Mouse (Mus musculus) yolk sac, embryonic 10.5 days (tissue): ENCODE data around the gene Pm20d1.

ENCODE experiments used
- DNase-seq: peaks from one replicate; pipeline ENCODE4 v3.0.0-alpha.2; 2017; ENCODE audit warnings: low spot score

The Pm20d1 gene

GRCm38 (mm10) chr1:131828297-131829126, 31.3 kb downstream of the Pm20d1 start:
- no peak for DNase-seq

GRCm38 (mm10) chr1:131829279-131829678, 32.1 kb downstream of the Pm20d1 start:
- no peak for DNase-seq

GRCm38 (mm10) chr1:131830561-131830960, 33.4 kb downstream of the Pm20d1 start:
- DNase-seq: no peak

GRCm38 (mm10) chr1:131830971-131831641, 33.9 kb downstream of the Pm20d1 start:
- DNase-seq: no peak

- no peak for DNase-seq
These were observed 39.9 kb downstream of the Pm20d1 start for GRCm38 (mm10) chr1:131837035-131837434.

- no peak for DNase-seq
These were observed 41.4 kb downstream of the Pm20d1 start for GRCm38 (mm10) chr1:131838542-131838941.

GRCm38 (mm10) chr1:131839279-131839678, 42.1 kb downstream of the Pm20d1 start:
- no peak for DNase-seq

- no peak for DNase-seq
These were observed 45.0 kb downstream of the Pm20d1 start for GRCm38 (mm10) chr1:131842221-131842620.

- no peak for DNase-seq
These were observed 46.6 kb downstream of the Pm20d1 start for GRCm38 (mm10) chr1:131843758-131844157.

- DNase-seq: peak; percentile 6
These were observed 47.7 kb downstream of the Pm20d1 start for GRCm38 (mm10) chr1:131844883-131845282.

- no peak for DNase-seq
These were observed 49.1 kb downstream of the Pm20d1 start for GRCm38 (mm10) chr1:131846255-131846654.

GRCm38 (mm10) chr1:131861811-131862210, 64.6 kb downstream of the Pm20d1 start:
- no peak for DNase-seq

- no peak for DNase-seq
These were observed 68.4 kb downstream of the Pm20d1 start for GRCm38 (mm10) chr1:131865596-131865995.

- no peak for DNase-seq
These were observed 69.3 kb downstream of the Pm20d1 start for GRCm38 (mm10) chr1:131866304-131866999.

GRCm38 (mm10) chr1:131867093-131867945, 70.1 kb downstream of the Pm20d1 start, which contains the start of gene Rab29:
TSS of gene Rab29 (plus strand) at chr1:131867224.
- DNase-seq: peak; percentile 84

- no peak for DNase-seq
These were observed 70.7 kb downstream of the Pm20d1 start for GRCm38 (mm10) chr1:131867946-131868290.

GRCm38 (mm10) chr1:131869561-131869960, 72.4 kb downstream of the Pm20d1 start:
- DNase-seq: no peak
